Mouse (Mus musculus): ENCODE measurements around the gene Pkm. TPM values are rescaled to one million over a fixed set of nuclear protein-coding genes. Genes with fewer than 3 reads are reported as not detected.

The Pkm gene
- polyA plus RNA-seq, 1 experiment from 2014 or later = 232 TPM

GRCm38 (mm10) chr9:59656635-59657617 is 758 bp downstream of the Pkm start:
- under 1% methylated on average over 65 of the region's 65 CpGs for WGBS (ENCODE audit: insufficient replicate concordance)
- H3K27me3 ChIP-seq = peaks cover 76% of the 10 kb centered on the region
- peak overlapping the region; percentile 84 for H3K27ac ChIP-seq
- ATAC-seq (ENCODE audit: low read depth) = peak; percentile 18
- H3K4me1 ChIP-seq (replicated peaks) = peaks cover 84% of the 10 kb centered on the region
- H3K4me3 ChIP-seq (replicated peaks) = peak overlapping the region; percentile 69
- H3K36me3 ChIP-seq = no peaks in the 10 kb centered on the region
- peak; percentile 54 for DNase-seq
- peak overlapping the region; percentile 72 for H3K9ac ChIP-seq
- H3K9me3 ChIP-seq (replicated peaks) = no peaks in the 10 kb centered on the region
- peak overlapping the region; percentile 92 for H3K4me2 ChIP-seq

GRCm38 (mm10) chr9:59658146-59658545 is 2.0 kb downstream of the Pkm start:
- Histone ChIP-seq H3K9me3 (replicated peaks) (no peaks in the 10 kb centered on the region), H3K27me3 (peaks cover 87% of the 10 kb centered on the region), H3K4me3 (replicated peaks) (peak overlapping the region; percentile 69), H3K36me3 (no peaks in the 10 kb centered on the region; the same call in 1 of the 2 replicates), H3K4me1 (replicated peaks) (peaks cover 88% of the 10 kb centered on the region), H3K9ac (peak overlapping the region; percentile 72), H3K4me2 (peak overlapping the region; percentile 92), H3K27ac (no peak overlapping the region)
- ATAC-seq (ENCODE audit: low read depth) (no peak), DNase-seq (no peak)
- WGBS (ENCODE audit: insufficient replicate concordance) = 11% methylated on average over 4 of the region's 4 CpGs

GRCm38 (mm10) chr9:59659036-59660026 is 3.2 kb downstream of the Pkm start:
- Histone ChIP-seq H3K27me3 (peaks cover 91% of the 10 kb centered on the region), H3K9ac (no peak overlapping the region; the same call in 1 of the 2 replicates), H3K9me3 (replicated peaks) (no peaks in the 10 kb centered on the region), H3K4me3 (replicated peaks) (no peak overlapping the region; the same call in 1 of the 2 replicates), H3K4me1 (replicated peaks) (peaks cover 79% of the 10 kb centered on the region), H3K36me3 (no peaks in the 10 kb centered on the region; the same call in 1 of the 2 replicates), H3K4me2 (peak overlapping the region; percentile 92), H3K27ac (no peak overlapping the region; the same call in 1 of the 2 replicates)
- DNase-seq (peak; percentile 81), ATAC-seq (ENCODE audit: low read depth) (peak; percentile 51)
- 27% methylated on average over 14 of the region's 14 CpGs for WGBS (ENCODE audit: insufficient replicate concordance)

- Histone ChIP-seq H3K27me3 (peaks cover 91% of the 10 kb centered on the region), H3K9ac (0 out of 2 replicates have a peak overlapping the region, but pooled peaks have one; percentile 11), H3K4me3 (replicated peaks) (no peak overlapping the region), H3K27ac (peak overlapping the region; percentile 25; the same call in 1 of the 2 replicates), H3K4me1 (replicated peaks) (peaks cover 71% of the 10 kb centered on the region), H3K36me3 (peaks cover 7% of the 10 kb centered on the region), H3K4me2 (peak overlapping the region; percentile 92), H3K9me3 (replicated peaks) (no peaks in the 10 kb centered on the region)
- 50% methylated on average over 10 of the region's 10 CpGs for WGBS (ENCODE audit: insufficient replicate concordance)
- ATAC-seq (ENCODE audit: low read depth) (no peak), DNase-seq (no peak)
Measured at GRCm38 (mm10) chr9:59660421-59660820, 4.3 kb downstream of the Pkm start.

- peaks cover 60% of the 10 kb centered on the region for H3K4me1 ChIP-seq (replicated peaks)
- peaks cover 15% of the 10 kb centered on the region for H3K36me3 ChIP-seq
- no peak overlapping the region; the same call in 1 of the 2 replicates for H3K27ac ChIP-seq
- 37% methylated on average over 6 of the region's 6 CpGs for WGBS (ENCODE audit: insufficient replicate concordance)
- DNase-seq = peak; percentile 61
- ATAC-seq (ENCODE audit: low read depth) = peak; percentile 74
- H3K4me3 ChIP-seq (replicated peaks) = no peak overlapping the region
- peak overlapping the region; percentile 28 for H3K4me2 ChIP-seq
- H3K9ac ChIP-seq = no peak overlapping the region
- H3K27me3 ChIP-seq = peaks cover 94% of the 10 kb centered on the region
- H3K9me3 ChIP-seq (replicated peaks) = no peaks in the 10 kb centered on the region
Measured at GRCm38 (mm10) chr9:59661298-59661975, 5.3 kb downstream of the Pkm start.

- Histone ChIP-seq H3K27me3 (peaks cover 85% of the 10 kb centered on the region), H3K9ac (no peak overlapping the region), H3K4me1 (replicated peaks) (peaks cover 45% of the 10 kb centered on the region), H3K4me3 (replicated peaks) (no peak overlapping the region), H3K9me3 (replicated peaks) (no peaks in the 10 kb centered on the region), H3K4me2 (no peak overlapping the region), H3K27ac (no peak overlapping the region), H3K36me3 (peaks cover 24% of the 10 kb centered on the region)
- WGBS (ENCODE audit: insufficient replicate concordance) = 79% methylated on average over 7 of the region's 7 CpGs
- DNase-seq (no peak), ATAC-seq (ENCODE audit: low read depth) (no peak)
Measured at GRCm38 (mm10) chr9:59663226-59663625, 7.1 kb downstream of the Pkm start.

GRCm38 (mm10) chr9:59663957-59664356 is 7.8 kb downstream of the Pkm start:
- Histone ChIP-seq H3K27me3 (peaks cover 77% of the 10 kb centered on the region), H3K4me2 (no peak overlapping the region), H3K27ac (no peak overlapping the region), H3K4me1 (replicated peaks) (peaks cover 40% of the 10 kb centered on the region), H3K9ac (no peak overlapping the region), H3K9me3 (replicated peaks) (no peaks in the 10 kb centered on the region), H3K4me3 (replicated peaks) (no peak overlapping the region), H3K36me3 (peaks cover 29% of the 10 kb centered on the region)
- no peak for ATAC-seq (ENCODE audit: low read depth)
- no peak for DNase-seq
- WGBS (ENCODE audit: insufficient replicate concordance) = 70% methylated on average over 3 of the region's 3 CpGs

- H3K27ac ChIP-seq = no peak overlapping the region
- no peak for DNase-seq
- H3K27me3 ChIP-seq = peaks cover 71% of the 10 kb centered on the region
Measured at GRCm38 (mm10) chr9:59664664-59665256, 8.6 kb downstream of the Pkm start.

GRCm38 (mm10) chr9:59666016-59666415 is 9.8 kb downstream of the Pkm start:
- peaks cover 71% of the 10 kb centered on the region for H3K27me3 ChIP-seq
- H3K9ac ChIP-seq = no peak overlapping the region
- H3K9me3 ChIP-seq (replicated peaks) = no peaks in the 10 kb centered on the region
- peaks cover 19% of the 10 kb centered on the region for H3K4me1 ChIP-seq (replicated peaks)
- ATAC-seq (ENCODE audit: low read depth) (no peak), DNase-seq (no peak)
- H3K4me3 ChIP-seq (replicated peaks) = no peak overlapping the region
- H3K36me3 ChIP-seq = peaks cover 46% of the 10 kb centered on the region
- no peak overlapping the region for H3K27ac ChIP-seq
- H3K4me2 ChIP-seq = no peak overlapping the region
- WGBS (ENCODE audit: insufficient replicate concordance) = 76% methylated on average over 8 of the region's 8 CpGs

More at GRCm38 (mm10) chr9:59664664-59665256, 8.6 kb downstream of the Pkm start:
- WGBS (ENCODE audit: insufficient replicate concordance) = 72% methylated on average over 4 of the region's 4 CpGs
- Histone ChIP-seq H3K9me3 (replicated peaks) (no peaks in the 10 kb centered on the region), H3K4me3 (replicated peaks) (no peak overlapping the region), H3K9ac (no peak overlapping the region), H3K4me2 (no peak overlapping the region), H3K36me3 (peaks cover 33% of the 10 kb centered on the region), H3K4me1 (replicated peaks) (peaks cover 32% of the 10 kb centered on the region)
- no peak for ATAC-seq (ENCODE audit: low read depth)

GRCm38 (mm10) chr9:59666813-59667212 is 10.6 kb downstream of the Pkm start:
- Histone ChIP-seq H3K9ac (no peak overlapping the region), H3K4me3 (replicated peaks) (no peak overlapping the region), H3K4me2 (no peak overlapping the region), H3K9me3 (replicated peaks) (no peaks in the 10 kb centered on the region), H3K27ac (no peak overlapping the region), H3K27me3 (peaks cover 70% of the 10 kb centered on the region), H3K4me1 (replicated peaks) (peaks cover 18% of the 10 kb centered on the region), H3K36me3 (peaks cover 51% of the 10 kb centered on the region)
- DNase-seq = no peak
- no peak for ATAC-seq (ENCODE audit: low read depth)
- WGBS (ENCODE audit: insufficient replicate concordance) = 64% methylated on average over 1 of the region's 1 CpGs

Data from liver, embryonic 13.5 days (tissue).